Mouse (Mus musculus) C2C12 (cell line): ENCODE results near the gene Nol7. TPM values are rescaled to one million over a fixed set of nuclear protein-coding genes. Genes with fewer than 3 reads are reported as not detected.

ENCODE experiments used
- H3K27me3 ChIP-seq: one replicate; pipeline ENCODE4 v1.6.1; 2011; ENCODE audit not compliant: control insufficient read depth, insufficient read depth, insufficient read length
- H3K36me3 ChIP-seq: one replicate; pipeline ENCODE4 v1.6.1; 2011; ENCODE audit not compliant: control insufficient read depth, insufficient read depth
- H3K4me3 ChIP-seq: one replicate; pipeline ENCODE4 v1.5.1; 2011; ENCODE audit warnings: mild to moderate bottlenecking, control low read depth; ENCODE audit not compliant: poor library complexity, insufficient read depth, severe bottlenecking
- H3K79me2 ChIP-seq: one replicate; pipeline ENCODE4 v1.6.1; 2011; ENCODE audit not compliant: control insufficient read depth, insufficient read depth
- H3K79me3 ChIP-seq: one replicate; pipeline ENCODE4 v1.6.1; 2011; ENCODE audit warnings: low read depth, control low read depth
- H3ac ChIP-seq: one replicate; pipeline ENCODE3; 2011; ENCODE audit warnings: low read depth; ENCODE audit not compliant: control insufficient read depth, insufficient read length
- CEBPB ChIP-seq: IDR thresholded peaks from one replicate; pipeline ENCODE4 v1.6.1; 2011; ENCODE audit warnings: low read depth, mild to moderate bottlenecking, control low read depth, moderate library complexity
- CTCF ChIP-seq: IDR thresholded peaks from one replicate; pipeline ENCODE4 v1.5.1; 2011; ENCODE audit not compliant: control insufficient read depth, insufficient read depth, insufficient read length
- FOSL1 ChIP-seq: IDR thresholded peaks from one replicate; pipeline ENCODE4 v1.8.0; 2011; ENCODE audit warnings: mild to moderate bottlenecking, low read length; ENCODE audit not compliant: poor library complexity, insufficient read depth, severe bottlenecking
- MAX ChIP-seq: IDR thresholded peaks from one replicate; pipeline ENCODE4 v1.6.1; 2011; ENCODE audit warnings: mild to moderate bottlenecking, control low read depth
- MYOD1 ChIP-seq: IDR thresholded peaks from one replicate; pipeline ENCODE4 v1.6.1; 2011; ENCODE audit warnings: low read depth; ENCODE audit not compliant: control insufficient read depth, insufficient read length
- MYOG ChIP-seq: IDR thresholded peaks from one replicate; pipeline ENCODE4 v1.6.1; 2011; ENCODE audit not compliant: control insufficient read depth, insufficient read length; ENCODE audit errors: extremely low read depth
- USF1 ChIP-seq: IDR thresholded peaks from one replicate; pipeline ENCODE4 v1.6.1; 2011; ENCODE audit warnings: low read depth, mild to moderate bottlenecking, control low read depth, moderate library complexity
- polyA plus RNA-seq: library from polyadenylated mRNA; unstranded; fragments of >200 nt; fragmentation: generic; extraction: Trizol; gene quantifications from one replicate; pipeline ENCODE4 v1.2.1, GENCODE M21; 2012; ENCODE audit warnings: missing spikeins

Nol7 gene
- polyA plus RNA-seq, 1 experiment: 94.1 TPM

- H3K79me2 ChIP-seq: no peaks in the 10 kb centered on the region
- H3K79me3 ChIP-seq: no peaks in the 10 kb centered on the region
- no peaks in the 10 kb centered on the region for H3K27me3 ChIP-seq
- H3K4me3 ChIP-seq: no peak overlapping the region
- no peaks in the 10 kb centered on the region for H3K36me3 ChIP-seq
- TF ChIP-seq USF1 (no peak), FOSL1 (no peak), CEBPB (no peak), MYOD1 (no peak), MYOG (no peak), CTCF (no peak), MAX (no peak)
- H3ac ChIP-seq: no peak overlapping the region
Measured at GRCm38 (mm10) chr13:43356346-43357125, 41.7 kb upstream of the Nol7 start.

- Histone ChIP-seq H3K4me3 (no peak overlapping the region), H3K79me3 (no peaks in the 10 kb centered on the region), H3K36me3 (no peaks in the 10 kb centered on the region), H3K27me3 (no peaks in the 10 kb centered on the region), H3K79me2 (no peaks in the 10 kb centered on the region), H3ac (no peak overlapping the region)
- TF ChIP-seq FOSL1 (no peak), CTCF (no peak), MYOD1 (no peak), CEBPB (no peak), MYOG (no peak), USF1 (no peak), MAX (no peak)
Measured at GRCm38 (mm10) chr13:43360534-43360933, 37.7 kb upstream of the Nol7 start.

GRCm38 (mm10) chr13:43362353-43362752 lies 35.8 kb upstream of the Nol7 start:
- H3K36me3 ChIP-seq: no peaks in the 10 kb centered on the region
- no peaks in the 10 kb centered on the region for H3K79me3 ChIP-seq
- H3K79me2 ChIP-seq: no peaks in the 10 kb centered on the region
- no peak overlapping the region for H3K4me3 ChIP-seq
- TF ChIP-seq MYOD1 (no peak), MAX (no peak), FOSL1 (no peak), CEBPB (no peak)
- no peaks in the 10 kb centered on the region for H3K27me3 ChIP-seq
- H3ac ChIP-seq: no peak overlapping the region

GRCm38 (mm10) chr13:43364985-43365824 lies 33.0 kb upstream of the Nol7 start, which contains the start of gene Sirt5:
Sirt5 (plus strand) TSS chr13:43365496.
- Histone ChIP-seq H3K4me3 (peak within 1 kb of the TSS; percentile 32), H3ac (peak within 1 kb of the TSS; percentile 58), H3K79me2 (no peaks in the 10 kb centered on the region), H3K27me3 (no peaks in the 10 kb centered on the region), H3K36me3 (no peaks in the 10 kb centered on the region), H3K79me3 (no peaks in the 10 kb centered on the region)
- TF ChIP-seq MYOG (no peak), FOSL1 (no peak), MYOD1 (no peak), MAX (no peak), CEBPB (no peak), USF1 (no peak), CTCF (peak; percentile 86)

- H3ac ChIP-seq: peak overlapping the region; percentile 58
- no peak for TF ChIP-seq USF1
- TF ChIP-seq CTCF: no peak
- TF ChIP-seq MAX: no peak
- no peak for TF ChIP-seq MYOD1
- no peak for TF ChIP-seq CEBPB
- no peak for TF ChIP-seq MYOG
- no peak for TF ChIP-seq FOSL1
- no peaks in the 10 kb centered on the region for H3K79me2 ChIP-seq
- H3K79me3 ChIP-seq: no peaks in the 10 kb centered on the region
- H3K36me3 ChIP-seq: no peaks in the 10 kb centered on the region
- H3K4me3 ChIP-seq: peak overlapping the region; percentile 32
- no peaks in the 10 kb centered on the region for H3K27me3 ChIP-seq
Measured at GRCm38 (mm10) chr13:43365825-43366184, 32.4 kb upstream of the Nol7 start.

GRCm38 (mm10) chr13:43370063-43370462 lies 28.1 kb upstream of the Nol7 start:
- no peaks in the 10 kb centered on the region for H3K36me3 ChIP-seq
- no peaks in the 10 kb centered on the region for H3K27me3 ChIP-seq
- no peak overlapping the region for H3K4me3 ChIP-seq
- no peak overlapping the region for H3ac ChIP-seq
- H3K79me3 ChIP-seq: no peaks in the 10 kb centered on the region
- TF ChIP-seq CEBPB: no peak
- TF ChIP-seq MAX: no peak
- no peak for TF ChIP-seq MYOG
- no peak for TF ChIP-seq CTCF
- no peak for TF ChIP-seq FOSL1
- no peak for TF ChIP-seq MYOD1
- no peak for TF ChIP-seq USF1
- no peaks in the 10 kb centered on the region for H3K79me2 ChIP-seq
